Mouse (Mus musculus) spleen, adult 2 months (tissue): ENCODE results near the gene Ttll13. TPM values are rescaled to one million over a fixed set of nuclear protein-coding genes. Genes with fewer than 3 reads are reported as not detected.
A peak's percentile ranks its signal among the peaks of the same experiment; 100 is the strongest.

ENCODE experiments used
- DNase-seq, 2 experiments: peaks; one replicate each; pipeline versions ENCODE4 v3.0.0 to v3.0.0-alpha.2; 2012 to 2021; ENCODE audit warnings: low spot score in 2 of 2, low read depth in 1 of 2
- H3K27ac ChIP-seq: fragments of 200-500 bp; 2 replicates; pipeline ENCODE4 v1.5.1; 2012; ENCODE audit warnings: low read length, inconsistent platforms; ENCODE audit not compliant: insufficient read depth
- H3K27me3 ChIP-seq: fragments of 200-500 bp; 2 replicates; pipeline ENCODE4 v1.6.1; 2012; ENCODE audit warnings: mild to moderate bottlenecking, moderate library complexity, low read length, inconsistent platforms; ENCODE audit not compliant: control insufficient read depth, insufficient read depth
- H3K36me3 ChIP-seq: fragments of 200-500 bp; 2 replicates; pipeline ENCODE4 v1.6.1; 2012; ENCODE audit warnings: mild to moderate bottlenecking, low read length, inconsistent platforms; ENCODE audit not compliant: control insufficient read depth, insufficient read depth
- H3K4me1 ChIP-seq: fragments of 200-500 bp; 2 replicates; pipeline ENCODE4 v1.6.1; 2011; ENCODE audit warnings: inconsistent platforms; ENCODE audit not compliant: control insufficient read depth, insufficient read depth, insufficient read length
- H3K4me3 ChIP-seq: fragments of 200-500 bp; 2 replicates; pipeline ENCODE4 v1.5.1; 2011; ENCODE audit warnings: mild to moderate bottlenecking, inconsistent platforms; ENCODE audit not compliant: insufficient read depth, insufficient read length; ENCODE audit errors: extremely low read depth
- CTCF ChIP-seq: fragments of 200-500 bp; IDR thresholded peaks from 2 replicates; pipeline ENCODE4 v1.5.1; 2011; ENCODE audit warnings: mild to moderate bottlenecking, inconsistent platforms; ENCODE audit not compliant: insufficient read depth, insufficient read length, insufficient replicate concordance; ENCODE audit errors: extremely low read depth
- POLR2A ChIP-seq: fragments of 200-500 bp; IDR thresholded peaks from 2 replicates; pipeline ENCODE4 v1.6.1; 2011; ENCODE audit warnings: low read depth, low read length, inconsistent platforms
- WGBS: fragments of 180-500 bp; shearing (Covaris S2); methylation state at CpG from one replicate; pipeline ENCODE4 v1.1.7; 2018; 5-methylcytosine and 5-hydroxymethylcytosine counted together
- polyA plus RNA-seq: library from polyadenylated mRNA; depleted of rRNA; stranded (reverse); fragments of >200 nt; gene quantifications from 2 replicates; pipeline ENCODE4 v1.2.3, GENCODE M21; 2012

Ttll13 gene
- polyA plus RNA-seq, 1 experiment, result 0.25 TPM

GRCm38 (mm10) chr7:80287736-80288135 is 41.6 kb downstream of the Ttll13 start:
- peaks cover 41% of the 10 kb centered on the region for H3K36me3 ChIP-seq
- 81% methylated on average over 10 of the region's 10 CpGs for WGBS

GRCm38 (mm10) chr7:80294062-80294763 is 48.0 kb downstream of the Ttll13 start, which contains the start of gene Prc1:
Gene Prc1, plus strand, starts transcription at chr7:80294450.
- no peaks in the 10 kb centered on the region for H3K27me3 ChIP-seq
- H3K27ac ChIP-seq, result no peak within 1 kb of the TSS; the same call in 1 of the 2 replicates
- H3K4me1 ChIP-seq, result no peaks in the 10 kb centered on the region
- TF ChIP-seq POLR2A, result no peak
- TF ChIP-seq CTCF, result no peak
- peaks cover 1% of the 10 kb centered on the region; the same call in 1 of the 2 replicates for H3K36me3 ChIP-seq
- peak within 1 kb of the TSS; percentile 64 for H3K4me3 ChIP-seq
- DNase-seq, result peak; percentile 95 to 96
- WGBS, result under 1% methylated on average over 52 of the region's 52 CpGs

More at GRCm38 (mm10) chr7:80287736-80288135, 41.6 kb downstream of the Ttll13 start:
- Histone ChIP-seq H3K27me3 (no peaks in the 10 kb centered on the region), H3K4me3 (no peak overlapping the region), H3K27ac (no peak overlapping the region), H3K4me1 (no peaks in the 10 kb centered on the region)
- TF ChIP-seq POLR2A (no peak), CTCF (no peak)
- DNase-seq, result no peak

GRCm38 (mm10) chr7:80294764-80295648 is 48.8 kb downstream of the Ttll13 start:
- WGBS, result 8% methylated on average over 37 of the region's 37 CpGs
- H3K27ac ChIP-seq, result no peak overlapping the region; the same call in 1 of the 2 replicates
- no peak for DNase-seq

DNA sequence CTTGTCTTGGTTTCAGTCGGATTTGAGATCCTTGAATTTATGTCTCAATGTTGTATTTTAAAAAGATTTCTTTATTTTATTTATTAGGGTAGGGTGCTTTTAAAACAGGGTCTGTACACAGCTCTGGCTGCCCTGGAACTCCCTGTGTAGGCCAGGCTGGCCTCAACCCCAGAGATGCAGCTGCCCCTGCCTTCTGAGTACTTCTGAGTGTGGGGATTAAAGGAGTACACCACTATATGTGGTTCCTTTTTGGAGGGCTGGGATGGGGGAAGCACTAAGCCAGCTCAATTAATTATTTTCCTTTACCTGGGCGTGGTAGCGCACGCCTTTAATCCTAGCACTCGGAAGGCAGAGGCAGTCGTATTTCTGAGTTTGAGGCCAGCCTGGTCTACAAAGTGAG is 50.3 kb downstream of the Ttll13 start:
- Histone ChIP-seq H3K36me3 (no peaks in the 10 kb centered on the region), H3K27me3 (no peaks in the 10 kb centered on the region), H3K27ac (no peak overlapping the region), H3K4me3 (no peak overlapping the region), H3K4me1 (no peaks in the 10 kb centered on the region)
- 92% methylated on average over 6 of the region's 6 CpGs for WGBS
- DNase-seq, result no peak
- TF ChIP-seq CTCF (no peak), POLR2A (no peak)

More at GRCm38 (mm10) chr7:80294764-80295648, 48.8 kb downstream of the Ttll13 start:
- TF ChIP-seq CTCF (no peak), POLR2A (no peak)
- peaks cover 1% of the 10 kb centered on the region; the same call in 1 of the 2 replicates for H3K36me3 ChIP-seq
- H3K4me1 ChIP-seq, result no peaks in the 10 kb centered on the region
- H3K27me3 ChIP-seq, result no peaks in the 10 kb centered on the region
- peak overlapping the region; percentile 64 for H3K4me3 ChIP-seq

DNA sequence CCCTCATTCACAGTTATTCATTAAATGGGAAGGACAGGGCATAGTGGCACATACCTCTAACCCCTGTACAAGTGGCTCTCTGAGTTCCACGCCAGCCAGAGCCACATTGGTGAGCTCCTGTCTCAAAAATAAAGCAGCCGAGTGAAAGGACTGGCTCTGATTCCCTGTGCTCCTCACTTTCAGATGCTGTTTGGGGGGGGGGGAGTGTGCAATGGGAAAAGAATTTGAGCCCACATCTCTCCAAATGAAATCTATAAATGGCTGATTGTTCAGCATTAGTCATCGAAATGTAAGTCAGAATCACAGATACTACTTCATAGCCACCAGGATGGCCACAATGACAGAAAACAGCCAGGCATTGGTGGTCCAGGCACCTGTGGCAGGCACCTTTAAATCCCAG is 50.9 kb downstream of the Ttll13 start:
- TF ChIP-seq CTCF (no peak), POLR2A (no peak)
- Histone ChIP-seq H3K4me3 (no peak overlapping the region), H3K36me3 (no peaks in the 10 kb centered on the region), H3K27ac (no peak overlapping the region), H3K4me1 (no peaks in the 10 kb centered on the region), H3K27me3 (no peaks in the 10 kb centered on the region)
- WGBS, result 91% methylated on average over 3 of the region's 3 CpGs
- no peak for DNase-seq

DNA sequence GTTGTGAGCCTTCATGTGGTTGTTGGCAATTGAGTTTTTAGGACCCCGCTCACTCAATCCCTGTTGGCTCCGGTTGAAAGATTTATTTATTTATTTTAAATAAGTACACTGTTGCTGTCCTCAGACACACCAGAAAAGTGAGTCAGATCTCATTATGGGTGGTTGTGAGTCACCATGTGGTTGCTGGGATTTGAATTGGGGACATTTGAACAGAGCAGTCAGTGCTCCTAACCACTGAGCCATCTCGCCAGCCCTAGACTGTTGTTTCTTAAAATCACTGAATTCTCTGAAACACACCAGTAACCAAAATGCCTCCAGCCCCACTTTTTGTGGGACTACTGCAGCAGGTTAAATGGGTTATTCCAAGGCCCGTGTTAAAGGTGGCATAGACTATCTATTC is 52.6 kb downstream of the Ttll13 start:
- Histone ChIP-seq H3K27me3 (no peaks in the 10 kb centered on the region), H3K4me1 (no peaks in the 10 kb centered on the region), H3K4me3 (no peak overlapping the region), H3K27ac (no peak overlapping the region), H3K36me3 (no peaks in the 10 kb centered on the region)
- DNase-seq, result no peak
- TF ChIP-seq POLR2A (no peak), CTCF (no peak)
- 94% methylated on average over 4 of the region's 4 CpGs for WGBS
